Mouse (Mus musculus) CH12.LX (cell line): ENCODE data around the gene Fstl4. TPM values are rescaled to one million over a fixed set of nuclear protein-coding genes. Genes with fewer than 3 reads are reported as not detected.

ENCODE experiments used
- DNase-seq: peaks from one replicate; pipeline ENCODE4 v3.0.0-alpha.2; 2013; ENCODE audit errors: extremely low read depth
- H3K27ac ChIP-seq: 2 replicates; pipeline ENCODE4 v1.5.1; 2012; ENCODE audit warnings: low read depth, mild to moderate bottlenecking, control low read depth, moderate library complexity; ENCODE audit not compliant: insufficient read depth
- H3K27me3 ChIP-seq: replicated peaks from 2 replicates; pipeline ENCODE3; 2012; ENCODE audit warnings: inconsistent platforms
- H3K36me3 ChIP-seq, 2 experiments: replicated peaks in 1 of 2; 2 replicates each; pipeline versions ENCODE3 to v1.6.1; 2012; ENCODE audit warnings: inconsistent platforms in 1 of 2, low read length in 1 of 2, mild to moderate bottlenecking in 1 of 2, mixed read lengths in 1 of 2, moderate library complexity in 1 of 2; ENCODE audit not compliant: control insufficient read depth in 1 of 2, insufficient read depth in 1 of 2
- H3K4me1 ChIP-seq, 2 experiments: 2 replicates each; pipeline ENCODE4 v1.6.1; 2012; ENCODE audit warnings: inconsistent platforms in 1 of 2, moderate library complexity in 1 of 2; ENCODE audit not compliant: insufficient read depth in 2 of 2, control insufficient read depth in 1 of 2
- H3K4me2 ChIP-seq: 2 replicates; pipeline ENCODE4 v1.6.1; 2012; ENCODE audit warnings: low read depth, mild to moderate bottlenecking, control low read depth; ENCODE audit not compliant: poor library complexity, insufficient read depth, severe bottlenecking
- H3K4me3 ChIP-seq, 3 experiments: fragments of 150-350 bp in 1 of 3; sonication (generic) in 1 of 3; replicated peaks in 1 of 3; 2 replicates each; pipeline versions ENCODE3 to v1.5.1; 2011 to 2012; ENCODE audit warnings: low read depth in 2 of 3, low read length in 2 of 3, mild to moderate bottlenecking in 2 of 3, moderate library complexity in 2 of 3, control low read depth in 1 of 3, improper control_type of control experiment in 1 of 3, inconsistent platforms in 1 of 3, mixed read lengths in 1 of 3; ENCODE audit not compliant: poor library complexity in 1 of 3
- H3K79me2 ChIP-seq: replicated peaks from 2 replicates; pipeline ENCODE4 v1.6.1; 2012; ENCODE audit warnings: mild to moderate bottlenecking, moderate library complexity; ENCODE audit not compliant: control insufficient read depth, poor library complexity, insufficient read depth, severe bottlenecking; ENCODE audit errors: extremely low read depth
- H3K9ac ChIP-seq: 2 replicates; pipeline ENCODE4 v1.6.1; 2012; ENCODE audit warnings: low read depth, mild to moderate bottlenecking, control low read depth, moderate library complexity; ENCODE audit not compliant: insufficient read depth
- H3K9me3 ChIP-seq: replicated peaks from 2 replicates; pipeline ENCODE3; 2012; ENCODE audit warnings: low read length, inconsistent platforms, mixed read lengths
- CHD1 ChIP-seq: IDR thresholded peaks from 2 replicates; pipeline ENCODE4 v1.6.1; 2012; ENCODE audit warnings: low read depth, low read length, improper control_type of control experiment, inconsistent platforms
- E2F4 ChIP-seq: IDR thresholded peaks from 2 replicates; pipeline ENCODE4 v1.6.1; 2011; ENCODE audit warnings: low read depth, low read length, improper control_type of control experiment; ENCODE audit not compliant: insufficient replicate concordance
- EP300 ChIP-seq: IDR thresholded peaks from 2 replicates; pipeline ENCODE4 v1.6.1; 2011; ENCODE audit warnings: low read length, improper control_type of control experiment
- GABPA ChIP-seq: IDR thresholded peaks from 2 replicates; pipeline ENCODE4 v1.6.1; 2012; ENCODE audit warnings: low read depth, low read length, improper control_type of control experiment, inconsistent platforms; ENCODE audit not compliant: insufficient replicate concordance
- RAD21 ChIP-seq: IDR thresholded peaks from 2 replicates; pipeline ENCODE4 v1.6.1; 2011; ENCODE audit warnings: low read depth, mild to moderate bottlenecking, low read length, improper control_type of control experiment, moderate library complexity
- USF1 ChIP-seq: IDR thresholded peaks from 2 replicates; pipeline ENCODE4 v1.6.1; 2014; ENCODE audit warnings: low read depth, mild to moderate bottlenecking, inconsistent platforms, low read length, improper control_type of control experiment
- ZKSCAN1 ChIP-seq: IDR thresholded peaks from 2 replicates; pipeline ENCODE4 v1.6.1; 2012; ENCODE audit warnings: low read depth, inconsistent platforms, low read length, improper control_type of control experiment, borderline replicate concordance
- ZNF384 ChIP-seq: IDR thresholded peaks from 2 replicates; pipeline ENCODE4 v1.6.1; 2012; ENCODE audit warnings: low read depth, low read length, improper control_type of control experiment, inconsistent platforms
- dilution Hi-C: fragments of 300-500 bp; cut with MboI; formaldehyde crosslinking; loops from 2 replicates; pipeline ENCODE4 v1.14.3; 2020; ENCODE audit warnings: low sequenced_read_pairs; ENCODE audit not compliant: extremely low pct_unique_long_range_greater_than_20kb, extremely low pct_ligation_motif_present
- in situ Hi-C: fragments of 300-500 bp; cut with MboI; formaldehyde crosslinking; loops from 3 replicates; pipeline ENCODE4 v1.14.3; 2019; ENCODE audit warnings: low sequenced_read_pairs, low pct_ligation_motif_present, low pct_unique_long_range_greater_than_20kb, mixed read lengths
- polyA plus RNA-seq: library from polyadenylated mRNA; unstranded; fragments of >175 nt; gene quantifications from 2 replicates; pipeline ENCODE4 v1.2.1, GENCODE M21; 2012; ENCODE audit warnings: low read depth; ENCODE audit not compliant: insufficient read length
- total RNA-seq, 2 experiments: library from RNA; depleted of rRNA; stranded (reverse); fragments of 300-350 nt in 1 of 2; fragments of >200 nt in 1 of 2; gene quantifications; 2 replicates each; pipeline ENCODE4 v1.2.3; 2012 to 2014

Gene Fstl4
- total and polyA plus RNA-seq, 3 experiments: not detected

GRCm38 (mm10) chr11:53054151-53054550, 289.7 kb downstream of the Fstl4 start:
- Histone ChIP-seq H3K27me3 (peaks cover 96% of the 10 kb centered on the region), H3K9ac (no peak overlapping the region), H3K4me3 (no peak overlapping the region), H3K27ac (no peak overlapping the region), H3K79me2 (no peaks in the 10 kb centered on the region), H3K4me2 (no peak overlapping the region), H3K4me1 (no peaks in the 10 kb centered on the region), H3K36me3 (no peaks in the 10 kb centered on the region), H3K9me3 (no peaks in the 10 kb centered on the region)
- dilution Hi-C loops: no loop called here
- in situ Hi-C loops: no loop called here
- no peak for DNase-seq
- TF ChIP-seq E2F4: no peak
- no peak for TF ChIP-seq EP300
- no peak for TF ChIP-seq RAD21
- no peak for TF ChIP-seq CHD1
- TF ChIP-seq ZNF384: no peak
- TF ChIP-seq ZKSCAN1: no peak

- DNase-seq: no peak
- H3K4me1 ChIP-seq: no peaks in the 10 kb centered on the region
- H3K9ac ChIP-seq: no peak overlapping the region
- TF ChIP-seq USF1 (no peak), GABPA (no peak), CHD1 (no peak)
- TF ChIP-seq, all 38 proteins: peak for 0
- Histone ChIP-seq H3K27me3 (peaks cover 95% of the 10 kb centered on the region), H3K79me2 (no peaks in the 10 kb centered on the region), H3K36me3 (no peaks in the 10 kb centered on the region), H3K9me3 (no peaks in the 10 kb centered on the region), H3K4me3 (no peak overlapping the region), H3K27ac (no peak overlapping the region), H3K4me2 (no peak overlapping the region)
- in situ Hi-C loops (no loop called here), dilution Hi-C loops (no loop called here)
Observed at GRCm38 (mm10) chr11:53055896-53056295, 291.5 kb downstream of the Fstl4 start.

DNA sequence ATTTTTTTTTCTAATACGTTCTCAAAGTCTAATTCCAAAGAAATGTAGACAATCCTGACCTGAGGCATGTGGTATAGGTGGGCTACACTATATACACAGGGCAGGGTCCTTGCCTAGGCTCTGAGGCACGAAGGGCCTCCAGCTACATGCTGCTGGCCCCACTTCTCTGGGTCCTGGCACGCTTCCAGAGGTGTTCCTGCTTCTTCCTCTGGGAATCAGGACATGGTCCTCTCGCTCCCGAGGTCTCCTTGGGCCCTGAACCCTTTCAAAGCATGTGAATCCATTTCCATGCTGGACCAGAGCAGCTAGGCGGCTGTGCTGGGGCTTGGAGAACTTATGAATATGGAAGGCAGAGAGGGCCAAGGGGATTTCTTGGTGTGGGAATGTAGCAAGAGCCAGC, 292.3 kb downstream of the Fstl4 start:
- H3K36me3 ChIP-seq: no peaks in the 10 kb centered on the region
- H3K9me3 ChIP-seq: no peaks in the 10 kb centered on the region
- H3K4me2 ChIP-seq: no peak overlapping the region
- H3K9ac ChIP-seq: no peak overlapping the region
- H3K4me1 ChIP-seq: no peaks in the 10 kb centered on the region
- peaks cover 95% of the 10 kb centered on the region for H3K27me3 ChIP-seq
- no peak overlapping the region for H3K27ac ChIP-seq
- H3K79me2 ChIP-seq: no peaks in the 10 kb centered on the region
- DNase-seq: no peak
- no peak overlapping the region for H3K4me3 ChIP-seq
- in situ Hi-C loops (no loop called here), dilution Hi-C loops (no loop called here)
- TF ChIP-seq USF1: no peak
